Mouse (Mus musculus): ENCODE results near the gene Slc16a13. TPM values are rescaled to one million over a fixed set of nuclear protein-coding genes. Genes with fewer than 3 reads are reported as not detected.

Gene Slc16a13
- total RNA-seq (2021) = 1 to 10 TPM; 2.2 to 2.8 TPM
- polyA plus RNA-seq (2012; rRNA removed) = 4.0 and 7.4 TPM in 2 replicates
- long read RNA-seq, partial matches to known transcripts = 0 of 1 reads
- long read RNA-seq, other reads (novel, unspliced or antisense) = 0 of 1 reads

DNA sequence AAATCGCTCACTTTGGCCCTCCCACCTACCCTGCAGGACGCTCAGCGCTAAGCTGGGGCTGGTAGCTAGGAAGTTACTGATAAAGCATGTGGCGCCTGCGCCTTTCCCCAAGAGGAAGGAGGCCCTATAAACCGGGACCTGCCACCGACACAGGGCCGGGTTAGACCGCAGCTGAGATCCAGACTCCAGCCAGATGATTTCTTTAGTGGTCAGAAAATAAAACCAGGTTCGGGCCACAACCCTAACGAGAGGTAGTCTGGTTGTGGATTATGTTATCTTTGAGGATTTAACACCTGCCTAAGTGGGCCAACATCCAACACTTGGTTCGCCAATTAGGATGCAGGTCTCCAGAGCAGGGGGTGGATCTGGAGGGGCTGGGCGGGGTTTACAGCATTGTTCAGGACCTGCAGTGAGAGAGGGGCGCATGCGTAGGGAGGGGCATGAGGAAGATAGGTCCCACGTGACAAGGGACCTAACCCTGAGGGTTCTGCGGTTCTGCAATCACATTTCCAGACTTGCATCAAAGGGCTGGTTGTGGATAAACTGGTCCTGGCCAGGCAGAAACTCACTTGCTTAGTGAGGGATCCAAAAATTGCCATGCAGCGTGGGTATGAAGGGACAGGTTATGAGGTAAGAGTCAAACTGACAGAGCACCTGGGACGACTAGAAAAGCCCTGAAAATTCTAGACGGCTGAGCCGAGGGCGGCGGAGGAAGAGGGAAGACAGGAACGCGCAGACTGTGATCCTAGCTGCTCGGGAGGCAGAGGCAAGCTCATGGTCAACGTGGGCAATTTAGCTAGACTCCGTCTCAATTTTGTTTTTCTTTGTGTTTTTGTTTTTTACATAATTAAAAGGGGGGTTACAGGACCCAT, at the start of gene Slc16a13:
Gene Slc16a13, minus strand, starts transcription at position 334 of the 872 bp plus-strand sequence.
- Histone ChIP-seq H3K9ac (ENCODE audit: low read depth, low read length) (peak within 1 kb of the TSS; percentile 76), H3K27ac (peak within 1 kb of the TSS; percentile 86), H3K4me1 (ENCODE audit: control insufficient read depth, insufficient read depth, low read length) (peaks cover 5% of the 10 kb centered on the region), H3K36me3 (ENCODE audit: control insufficient read depth, insufficient read depth, low read length) (peaks cover 3% of the 10 kb centered on the region), H3K79me2 (replicated peaks; ENCODE audit: control insufficient read depth, insufficient read depth, low read length) (no peaks in the 10 kb centered on the region), H3K4me3 (peak within 1 kb of the TSS; percentile 70), H3K27me3 (ENCODE audit: control insufficient read depth, insufficient read depth, low read length) (no peaks in the 10 kb centered on the region)
- TF ChIP-seq CTCF (IDR thresholded peaks at IDR 0.05) = no peak
- peak; percentile 100 for TF ChIP-seq POLR2A (IDR thresholded peaks at IDR 0.05; ENCODE audit: insufficient read depth, low read depth, low read length)
- peak; percentile 93 for TF ChIP-seq EP300 (IDR thresholded peaks at IDR 0.05; ENCODE audit: insufficient read depth, low read depth, low read length)
- intact Hi-C loops (cut with DNase I) = loop anchor here (1.0 kb wide), 1 partner anchor 9 kb away; no protein-coding TSS in a partner anchor
- peak; percentile 88 to 95 for DNase-seq
- under 1% methylated on average over 28 of the region's 28 CpGs for WGBS

DNA sequence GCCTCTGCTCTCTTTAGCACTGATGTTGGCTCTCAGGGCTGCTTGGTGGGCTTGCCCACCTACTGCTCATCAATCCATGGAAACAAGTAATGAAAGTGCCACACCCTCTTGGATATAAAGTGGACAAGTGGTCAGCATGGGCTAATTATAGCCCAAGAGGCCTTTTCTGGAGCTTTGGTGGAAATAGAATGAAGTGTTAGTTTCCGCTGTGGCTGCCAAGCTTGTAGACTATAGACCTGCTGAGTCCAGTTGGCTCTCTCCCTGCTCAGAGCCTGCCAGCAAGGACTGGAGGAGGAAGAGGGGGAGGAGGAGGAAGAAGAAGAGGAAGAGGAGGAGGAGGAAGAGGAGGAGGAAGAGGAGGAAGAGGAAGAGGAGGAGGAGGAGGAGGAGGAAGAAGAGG, 45.5 kb upstream of the Slc16a13 start:
- DNase-seq = peak; percentile 33 to 65
- intact Hi-C loops (cut with DNase I) = no loop called here

GRCm38 (mm10) chr11:70265819-70266218, 45.0 kb upstream of the Slc16a13 start:
- Histone ChIP-seq H3K4me3 (no peak overlapping the region), H3K79me2 (replicated peaks; ENCODE audit: control insufficient read depth, insufficient read depth, low read length) (no peaks in the 10 kb centered on the region), H3K27me3 (ENCODE audit: control insufficient read depth, insufficient read depth, low read length) (no peaks in the 10 kb centered on the region), H3K9ac (ENCODE audit: low read depth, low read length) (no peak overlapping the region), H3K4me1 (ENCODE audit: control insufficient read depth, insufficient read depth, low read length) (peaks cover 9% of the 10 kb centered on the region), H3K36me3 (ENCODE audit: control insufficient read depth, insufficient read depth, low read length) (no peaks in the 10 kb centered on the region), H3K27ac (peak overlapping the region; percentile 63)
- DNase-seq = no peak
- intact Hi-C loops (cut with DNase I) = no loop called here
- TF ChIP-seq POLR2A (IDR thresholded peaks at IDR 0.05; ENCODE audit: insufficient read depth, low read depth, low read length) (no peak), CTCF (IDR thresholded peaks at IDR 0.05) (no peak), EP300 (IDR thresholded peaks at IDR 0.05; ENCODE audit: insufficient read depth, low read depth, low read length) (no peak)
- 55% methylated on average over 4 of the region's 4 CpGs for WGBS

More for the DNA sequence above, 45.5 kb upstream of the Slc16a13 start:
- Histone ChIP-seq H3K36me3 (ENCODE audit: control insufficient read depth, insufficient read depth, low read length) (no peaks in the 10 kb centered on the region), H3K9ac (ENCODE audit: low read depth, low read length) (no peak overlapping the region), H3K4me1 (ENCODE audit: control insufficient read depth, insufficient read depth, low read length) (peaks cover 9% of the 10 kb centered on the region), H3K4me3 (no peak overlapping the region), H3K27ac (peak overlapping the region; percentile 63), H3K79me2 (replicated peaks; ENCODE audit: control insufficient read depth, insufficient read depth, low read length) (no peaks in the 10 kb centered on the region), H3K27me3 (ENCODE audit: control insufficient read depth, insufficient read depth, low read length) (no peaks in the 10 kb centered on the region)
- WGBS = 6% methylated on average over 1 of the region's 1 CpGs
- TF ChIP-seq POLR2A (IDR thresholded peaks at IDR 0.05; ENCODE audit: insufficient read depth, low read depth, low read length) (no peak), CTCF (IDR thresholded peaks at IDR 0.05) (no peak), EP300 (IDR thresholded peaks at IDR 0.05; ENCODE audit: insufficient read depth, low read depth, low read length) (no peak)

GRCm38 (mm10) chr11:70265252-70265651, 44.4 kb upstream of the Slc16a13 start:
- no peak overlapping the region; the same call in 1 of the 2 replicates for H3K27ac ChIP-seq
- DNase-seq = no peak
- H3K79me2 ChIP-seq (replicated peaks; ENCODE audit: control insufficient read depth, insufficient read depth, low read length) = no peaks in the 10 kb centered on the region
- no peak overlapping the region for H3K9ac ChIP-seq (ENCODE audit: low read depth, low read length)
- no peaks in the 10 kb centered on the region for H3K36me3 ChIP-seq (ENCODE audit: control insufficient read depth, insufficient read depth, low read length)
- H3K4me3 ChIP-seq = no peak overlapping the region
- H3K27me3 ChIP-seq (ENCODE audit: control insufficient read depth, insufficient read depth, low read length) = no peaks in the 10 kb centered on the region
- H3K4me1 ChIP-seq (ENCODE audit: control insufficient read depth, insufficient read depth, low read length) = peaks cover 9% of the 10 kb centered on the region
- intact Hi-C loops (cut with DNase I) = no loop called here
- 42% methylated on average over 3 of the region's 3 CpGs for WGBS
- no peak for TF ChIP-seq EP300 (IDR thresholded peaks at IDR 0.05; ENCODE audit: insufficient read depth, low read depth, low read length)
- no peak for TF ChIP-seq CTCF (IDR thresholded peaks at IDR 0.05)
- no peak for TF ChIP-seq POLR2A (IDR thresholded peaks at IDR 0.05; ENCODE audit: insufficient read depth, low read depth, low read length)

DNA sequence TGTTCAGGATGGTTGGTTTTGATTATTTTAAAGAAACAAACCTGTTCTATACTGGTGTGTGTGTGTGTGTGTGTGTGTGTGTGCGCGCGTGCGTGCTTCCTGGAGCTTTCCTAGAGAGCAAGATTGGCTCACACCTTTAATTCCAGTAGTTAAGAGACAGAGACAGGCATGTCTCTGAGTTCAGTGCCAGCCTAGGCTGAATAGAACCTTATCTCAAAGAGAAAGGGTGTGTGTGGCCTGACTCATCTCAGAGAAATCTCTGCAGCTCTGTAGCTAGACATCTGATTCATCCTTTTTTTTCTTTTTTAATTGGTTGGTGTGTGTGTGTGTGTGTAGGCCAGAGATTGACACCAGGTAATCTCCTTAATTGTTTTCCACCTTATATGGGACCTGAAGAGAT, 38.2 kb upstream of the Slc16a13 start:
- DNase-seq = no peak
- Histone ChIP-seq H3K36me3 (ENCODE audit: control insufficient read depth, insufficient read depth, low read length) (no peaks in the 10 kb centered on the region), H3K9ac (ENCODE audit: low read depth, low read length) (no peak overlapping the region), H3K79me2 (replicated peaks; ENCODE audit: control insufficient read depth, insufficient read depth, low read length) (no peaks in the 10 kb centered on the region), H3K4me3 (no peak overlapping the region), H3K4me1 (ENCODE audit: control insufficient read depth, insufficient read depth, low read length) (peaks cover 2% of the 10 kb centered on the region), H3K27me3 (ENCODE audit: control insufficient read depth, insufficient read depth, low read length) (0 out of 2 replicates have a peak, but pooled peaks cover 1% of the 10 kb centered on the region), H3K27ac (no peak overlapping the region)
- TF ChIP-seq EP300 (IDR thresholded peaks at IDR 0.05; ENCODE audit: insufficient read depth, low read depth, low read length) (no peak), CTCF (IDR thresholded peaks at IDR 0.05) (no peak), POLR2A (IDR thresholded peaks at IDR 0.05; ENCODE audit: insufficient read depth, low read depth, low read length) (no peak)
- WGBS = 77% methylated on average over 4 of the region's 4 CpGs
- intact Hi-C loops (cut with DNase I) = no loop called here
